Mouse (Mus musculus): ENCODE measurements at regions not wholly inside any gene's neighbourhood (a gene's known extent, or its start where the extent isn't known, plus 50 kb on each side); places are given as distances from the start of the nearest gene placed in this dataset.
"Not testable (repeated sequence)": the region's sequence is repeated elsewhere in the genome, so short reads cannot be mapped to it uniquely, and the experiment has no call there.

- no peak for DNase-seq (ENCODE audit: low spot score in 2 of 2)
These were observed 551.2 kb downstream of the Tlr4 start for GRCm38 (mm10) chr4:67378632-67379031.

GRCm38 (mm10) chr4:67387834-67388233 is 560.5 kb downstream of the Tlr4 start:
- no peak for DNase-seq (ENCODE audit: low spot score in 2 of 2)

- no peak for DNase-seq (ENCODE audit: low spot score in 2 of 2)
These were observed 575.6 kb downstream of the Tlr4 start for GRCm38 (mm10) chr4:67402977-67403376.

GRCm38 (mm10) chr4:67424064-67424463 is 596.7 kb downstream of the Tlr4 start:
- no peak for DNase-seq (ENCODE audit: low spot score in 2 of 2)

- DNase-seq (ENCODE audit: low spot score in 2 of 2), result no peak
These were observed 598.3 kb downstream of the Tlr4 start for GRCm38 (mm10) chr4:67425712-67426111.

GRCm38 (mm10) chr4:67447835-67448234 is 620.5 kb downstream of the Tlr4 start:
- DNase-seq (ENCODE audit: low spot score in 2 of 2), result no peak

GRCm38 (mm10) chr4:67459871-67460270 is 632.5 kb downstream of the Tlr4 start:
- not testable (repeated sequence) for DNase-seq (ENCODE audit: low spot score in 2 of 2)

GRCm38 (mm10) chr4:67473034-67473433 is 645.6 kb downstream of the Tlr4 start:
- DNase-seq (ENCODE audit: low spot score in 2 of 2), result no peak

- DNase-seq (ENCODE audit: low spot score in 2 of 2), result peak; percentile 7 to 36
These were observed 650.0 kb downstream of the Tlr4 start for GRCm38 (mm10) chr4:67477264-67477845.

GRCm38 (mm10) chr4:67478081-67478480 is 650.7 kb downstream of the Tlr4 start:
- DNase-seq (ENCODE audit: low spot score in 2 of 2), result no peak

- no peak for DNase-seq (ENCODE audit: low spot score in 2 of 2)
These were observed 694.9 kb downstream of the Tlr4 start for GRCm38 (mm10) chr4:67522235-67522634.

GRCm38 (mm10) chr4:67523158-67523557 is 695.8 kb downstream of the Tlr4 start:
- DNase-seq (ENCODE audit: low spot score in 2 of 2), result no peak

- DNase-seq (ENCODE audit: low spot score in 2 of 2), result no peak
These were observed 702.2 kb downstream of the Tlr4 start for GRCm38 (mm10) chr4:67529586-67529985.

- no peak for DNase-seq (ENCODE audit: low spot score in 2 of 2)
These were observed 712.1 kb downstream of the Tlr4 start for GRCm38 (mm10) chr4:67539466-67539865.

GRCm38 (mm10) chr4:67546013-67546412 is 718.6 kb downstream of the Tlr4 start:
- no peak for DNase-seq (ENCODE audit: low spot score in 2 of 2)

- DNase-seq (ENCODE audit: low spot score in 2 of 2), result no peak
These were observed 720.6 kb downstream of the Tlr4 start for GRCm38 (mm10) chr4:67547957-67548356.

GRCm38 (mm10) chr4:67553511-67553910 is 726.1 kb downstream of the Tlr4 start:
- no peak for DNase-seq (ENCODE audit: low spot score in 2 of 2)

GRCm38 (mm10) chr4:67574816-67575215 is 747.4 kb downstream of the Tlr4 start:
- no peak for DNase-seq (ENCODE audit: low spot score in 2 of 2)

GRCm38 (mm10) chr4:67589501-67589900 is 762.1 kb downstream of the Tlr4 start:
- DNase-seq (ENCODE audit: low spot score in 2 of 2), result no peak

- no peak for DNase-seq (ENCODE audit: low spot score in 2 of 2)
These were observed 762.8 kb downstream of the Tlr4 start for GRCm38 (mm10) chr4:67589976-67590727.

- DNase-seq (ENCODE audit: low spot score in 2 of 2), result no peak
These were observed 779.8 kb downstream of the Tlr4 start for GRCm38 (mm10) chr4:67607166-67607565.

- no peak for DNase-seq (ENCODE audit: low spot score in 2 of 2)
These were observed 787.2 kb downstream of the Tlr4 start for GRCm38 (mm10) chr4:67614486-67615067.

- no peak for DNase-seq (ENCODE audit: low spot score in 2 of 2)
These were observed 799.3 kb downstream of the Tlr4 start for GRCm38 (mm10) chr4:67626641-67627040.

Data from frontal cortex, postnatal 10 days (tissue).